Mouse (Mus musculus): Measurements from ENCODE around the gene Eva1a.

Gene Eva1a

GRCm38 (mm10) chr6:82066515-82067081, 25.8 kb downstream of the Eva1a start:
- DNase-seq (ENCODE audit: low spot score), result no peak

- DNase-seq (ENCODE audit: low spot score), result no peak
Observed at GRCm38 (mm10) chr6:82070459-82070858, 29.6 kb downstream of the Eva1a start.

GRCm38 (mm10) chr6:82073011-82073410, 32.2 kb downstream of the Eva1a start:
- peak; percentile 75 for DNase-seq (ENCODE audit: low spot score)

- DNase-seq (ENCODE audit: low spot score), result no peak
Observed at GRCm38 (mm10) chr6:82073567-82073966, 32.7 kb downstream of the Eva1a start.

GRCm38 (mm10) chr6:82076364-82076763, 35.5 kb downstream of the Eva1a start:
- no peak for DNase-seq (ENCODE audit: low spot score)

GRCm38 (mm10) chr6:82078875-82079274, 38.0 kb downstream of the Eva1a start:
- DNase-seq (ENCODE audit: low spot score), result no peak

GRCm38 (mm10) chr6:82083655-82084054, 42.8 kb downstream of the Eva1a start:
- DNase-seq (ENCODE audit: low spot score), result no peak

- no peak for DNase-seq (ENCODE audit: low spot score)
Observed at GRCm38 (mm10) chr6:82084235-82084634, 43.4 kb downstream of the Eva1a start.

DNA sequence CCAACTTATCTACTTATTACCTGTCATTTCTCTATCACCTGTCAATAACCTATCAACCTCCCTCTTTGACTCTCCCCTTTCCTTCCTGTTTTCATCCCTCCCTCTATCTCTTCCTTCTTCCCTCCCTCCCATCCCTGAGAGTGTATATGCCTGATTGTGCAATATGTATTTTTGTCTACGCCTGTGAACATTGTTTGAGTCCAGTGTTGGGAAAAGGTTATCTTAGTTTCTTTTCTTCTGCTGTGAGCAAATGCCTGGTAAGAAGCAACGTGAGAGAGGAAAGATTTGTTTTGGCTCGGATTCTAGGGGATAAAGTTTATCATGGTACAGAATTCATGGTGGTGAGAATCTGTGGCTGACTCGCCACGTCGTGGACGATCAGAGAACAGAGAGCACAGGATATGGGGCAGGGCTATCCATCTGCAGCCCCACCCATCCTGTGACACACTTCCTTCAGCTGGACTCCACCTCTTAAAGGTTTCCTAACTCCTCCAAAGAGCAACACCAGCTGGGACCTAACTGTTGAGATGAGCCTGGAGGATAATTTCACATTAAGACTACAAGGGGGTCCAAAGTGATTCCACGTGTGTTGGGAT, 44.6 kb downstream of the Eva1a start:
- peak; percentile 24 for DNase-seq (ENCODE audit: low spot score)

- no peak for DNase-seq (ENCODE audit: low spot score)
Observed at GRCm38 (mm10) chr6:82088133-82088532, 47.3 kb downstream of the Eva1a start.

- no peak for DNase-seq (ENCODE audit: low spot score)
Observed at GRCm38 (mm10) chr6:82091773-82092172, 50.9 kb downstream of the Eva1a start.

DNA sequence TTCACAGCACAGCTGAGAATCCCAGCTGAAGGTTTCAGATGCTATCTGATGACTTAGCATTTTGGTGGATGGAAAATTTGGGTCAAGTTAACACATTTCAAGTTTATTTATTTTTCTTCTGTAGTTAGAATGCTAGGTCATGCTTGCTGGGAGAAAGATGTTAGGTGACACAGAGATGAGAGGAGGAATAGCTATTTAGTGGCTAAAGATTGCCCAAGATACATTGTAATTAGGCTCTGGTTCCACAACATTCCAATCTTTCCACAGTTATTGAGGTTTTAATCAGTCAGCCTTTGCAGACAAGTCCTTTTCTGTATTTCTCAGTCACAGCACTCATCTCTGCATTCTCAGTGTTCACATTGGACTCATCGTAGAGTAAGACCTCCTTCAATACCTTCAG, 56.9 kb downstream of the Eva1a start:
- DNase-seq (ENCODE audit: low spot score), result no peak

GRCm38 (mm10) chr6:82098456-82098855, 57.6 kb downstream of the Eva1a start:
- no peak for DNase-seq (ENCODE audit: low spot score)

DNA sequence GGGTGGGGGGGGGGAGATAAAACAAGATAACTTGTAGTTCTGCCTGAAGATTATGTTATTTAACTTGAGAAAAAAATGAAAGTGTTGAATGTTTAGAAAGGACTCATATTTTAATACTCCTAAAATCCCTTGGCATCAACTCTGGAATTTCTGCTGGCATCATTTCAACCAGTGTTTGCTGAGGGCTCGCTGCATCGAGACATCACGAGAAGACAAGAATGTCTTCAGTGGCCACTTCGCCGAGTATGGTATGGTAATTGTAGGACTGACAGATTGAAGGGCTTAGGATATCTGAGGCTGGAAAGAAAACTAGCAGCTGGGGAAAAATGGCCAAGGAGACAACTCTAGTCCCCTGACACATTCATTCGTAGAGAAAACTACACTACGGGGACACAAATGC, 69.6 kb downstream of the Eva1a start:
- DNase-seq (ENCODE audit: low spot score), result no peak

DNA sequence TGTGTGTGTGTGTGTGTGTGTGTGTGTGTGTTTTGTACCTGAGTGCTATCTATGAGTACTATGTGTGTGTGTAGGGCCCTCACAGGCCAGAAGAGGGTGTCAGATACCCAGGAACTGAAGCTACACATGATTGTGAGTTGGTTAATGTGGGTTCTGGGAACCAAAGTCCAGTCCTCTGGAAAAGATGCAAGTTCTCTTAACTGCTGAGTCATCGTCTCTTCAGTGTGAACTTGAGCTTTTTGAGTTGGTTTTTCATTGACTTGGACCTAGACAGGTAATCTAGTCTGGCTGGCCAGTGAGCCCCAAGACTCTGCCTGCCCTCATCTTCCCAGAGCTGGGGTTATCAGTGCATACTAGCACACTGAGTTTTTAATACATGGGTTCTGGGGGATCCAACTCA, 70.3 kb downstream of the Eva1a start:
- no peak for DNase-seq (ENCODE audit: low spot score)

DNA sequence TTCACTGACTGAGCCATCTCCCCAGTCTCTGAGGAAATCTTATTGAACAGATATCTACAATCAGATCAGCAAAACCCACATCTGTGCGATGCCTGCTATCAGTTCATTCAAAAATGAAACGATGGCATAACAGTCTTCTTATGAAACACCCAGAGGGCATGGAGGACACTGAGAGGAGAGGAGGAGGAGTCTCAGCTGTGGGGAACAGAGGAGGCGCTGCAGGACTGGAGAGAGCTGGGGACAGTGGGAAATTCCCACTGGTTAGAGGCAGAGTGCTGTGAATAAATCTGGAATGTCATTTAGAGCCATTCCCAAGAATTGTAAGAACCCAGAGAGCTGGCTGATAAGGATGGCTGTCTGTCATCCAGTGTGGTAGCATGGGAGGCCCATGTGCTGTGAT, 70.7 kb downstream of the Eva1a start:
- no peak for DNase-seq (ENCODE audit: low spot score)

DNA sequence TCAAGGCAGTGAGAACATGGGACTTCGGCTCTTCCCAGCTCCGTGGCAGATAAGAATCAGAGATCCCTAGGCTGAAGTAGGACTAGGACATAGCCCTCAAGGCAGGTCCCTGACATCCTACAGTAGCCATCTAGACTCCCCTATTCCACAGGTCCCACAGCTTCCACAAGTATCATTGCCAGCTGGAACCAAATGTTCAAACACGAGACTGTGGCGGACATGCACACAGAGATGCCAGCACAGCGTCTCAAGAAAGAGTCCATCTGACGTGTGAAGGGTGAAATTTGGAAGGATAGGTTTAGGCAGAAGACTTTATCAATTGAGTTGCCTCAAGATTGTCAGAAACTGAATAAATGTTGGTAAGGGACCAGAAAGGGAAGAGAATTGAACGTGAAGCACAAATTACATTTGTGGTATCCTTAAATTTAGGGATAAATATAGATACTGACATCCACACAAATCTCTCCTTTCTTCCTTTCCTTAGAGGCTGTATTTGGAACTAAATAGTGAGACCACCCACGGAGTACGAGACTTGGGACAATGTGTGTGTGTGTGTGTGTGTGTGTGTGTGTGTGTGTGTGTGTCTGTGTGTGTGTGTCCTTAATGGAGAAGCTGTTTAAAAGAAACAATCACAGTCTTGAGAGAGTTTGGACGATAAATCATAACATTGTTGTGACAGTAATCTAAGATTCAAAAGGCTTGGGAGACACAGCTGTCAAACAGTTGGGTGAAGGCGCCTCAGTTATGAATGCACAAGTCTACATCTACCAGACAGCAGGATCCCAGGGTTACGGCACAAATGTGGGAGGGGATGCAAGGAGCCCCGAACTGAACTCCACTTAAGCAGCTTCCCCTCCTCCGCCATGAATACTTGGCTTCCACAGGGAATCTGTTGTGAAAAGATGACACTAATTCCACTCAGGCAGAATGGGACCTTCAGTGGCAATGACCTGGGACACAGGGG, 71.6 kb downstream of the Eva1a start:
- no peak for DNase-seq (ENCODE audit: low spot score)

- DNase-seq (ENCODE audit: low spot score), result peak; percentile 8
Observed at GRCm38 (mm10) chr6:82115335-82115965, 74.6 kb downstream of the Eva1a start.

GRCm38 (mm10) chr6:82116176-82116575, 75.3 kb downstream of the Eva1a start:
- no peak for DNase-seq (ENCODE audit: low spot score)

DNA sequence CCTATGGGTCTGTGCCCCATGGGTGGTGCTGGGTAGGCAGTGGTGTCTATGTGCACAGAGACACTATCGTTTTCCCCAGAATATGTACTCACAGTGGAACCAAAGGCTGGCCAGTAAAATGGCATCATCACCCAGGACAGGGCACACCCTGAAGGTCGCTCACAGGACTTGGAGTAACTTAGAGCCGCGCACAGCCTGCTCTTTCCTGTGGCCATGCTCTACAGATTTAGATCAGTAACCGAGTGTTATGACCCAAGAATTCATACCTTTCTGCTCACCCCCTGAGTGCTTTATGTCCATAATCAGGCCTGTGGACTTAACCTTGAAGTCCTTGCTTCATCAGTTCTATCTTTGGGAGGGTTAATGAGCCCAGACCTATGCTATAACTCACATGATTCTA, 77.0 kb downstream of the Eva1a start:
- DNase-seq (ENCODE audit: low spot score), result no peak

GRCm38 (mm10) chr6:82119322-82120162, 78.7 kb downstream of the Eva1a start:
- peak; percentile 66 for DNase-seq (ENCODE audit: low spot score)

- DNase-seq (ENCODE audit: low spot score), result no peak
Observed at GRCm38 (mm10) chr6:82125134-82125533, 84.3 kb downstream of the Eva1a start.

Data from adipocyte (in vitro differentiated cells).